Mouse (Mus musculus): ENCODE data around the gene Bcan.

- TF ChIP-seq CTCF (IDR thresholded peaks at IDR 0.05; ENCODE audit: borderline replicate concordance, insufficient read depth, low read length) = no peak
- TF ChIP-seq POLR2A (IDR thresholded peaks at IDR 0.05; ENCODE audit: low read depth, low read length) = no peak
Observed at GRCm38 (mm10) chr3:88000181-88000580, at the start of gene Bcan.

Data from embryonic fibroblast, embryonic 13.5 days (primary cell).